Mouse (Mus musculus) limb, embryonic 14.5 days (tissue): ENCODE results near the gene Itsn2. TPM values are rescaled to one million over a fixed set of nuclear protein-coding genes. Genes with fewer than 3 reads are reported as not detected.
"Not testable (repeated sequence)": the region's sequence is repeated elsewhere in the genome, so short reads cannot be mapped to it uniquely, and the experiment has no call there.

ENCODE experiments used
- ATAC-seq: fragments of 200-750 bp; cut with Nextera tagmentation; 2 replicates; pipeline ENCODE4 v1.8.0; 2017; ENCODE audit warnings: low read depth, moderate number of reproducible peaks, moderate TSS enrichment; ENCODE audit not compliant: low FRiP score
- DNase-seq: peaks from one replicate; pipeline ENCODE4 v3.0.0-alpha.2; 2015; ENCODE audit warnings: low spot score
- H3K27ac ChIP-seq: fragments of 300-500 bp; sonication (generic); replicated peaks from 2 replicates; pipeline ENCODE4 v1.5.1; 2014; ENCODE audit warnings: low read depth, mild to moderate bottlenecking, low read length, moderate library complexity, mixed read lengths
- H3K27me3 ChIP-seq: fragments of 300-500 bp; sonication (generic); 2 replicates; pipeline ENCODE4 v1.6.1; 2014; ENCODE audit warnings: low read length, mixed read lengths; ENCODE audit not compliant: control insufficient read depth, insufficient read depth
- H3K36me3 ChIP-seq: fragments of 300-500 bp; sonication (generic); 2 replicates; pipeline ENCODE4 v1.6.1; 2014; ENCODE audit warnings: mild to moderate bottlenecking, low read length, moderate library complexity, mixed read lengths; ENCODE audit not compliant: control insufficient read depth, insufficient read depth
- H3K4me1 ChIP-seq: fragments of 300-500 bp; sonication (generic); 2 replicates; pipeline ENCODE4 v1.6.1; 2014; ENCODE audit warnings: antibody characterized with exemption, low read length, mixed read lengths; ENCODE audit not compliant: control insufficient read depth, insufficient read depth
- H3K4me2 ChIP-seq: fragments of 300-500 bp; sonication (generic); replicated peaks from 2 replicates; pipeline ENCODE4 v1.6.1; 2014; ENCODE audit warnings: low read depth, mild to moderate bottlenecking, low read length, moderate library complexity; ENCODE audit not compliant: severe bottlenecking
- H3K4me3 ChIP-seq: fragments of 300-500 bp; sonication (generic); replicated peaks from 2 replicates; pipeline ENCODE4 v1.5.1; 2014; ENCODE audit warnings: low read length
- H3K9ac ChIP-seq: fragments of 300-500 bp; sonication (generic); 2 replicates; pipeline ENCODE4 v1.6.1; 2014; ENCODE audit warnings: mild to moderate bottlenecking, low read depth, low read length, moderate library complexity; ENCODE audit not compliant: severe bottlenecking
- H3K9me3 ChIP-seq: fragments of 300-500 bp; sonication (generic); 2 replicates; pipeline ENCODE4 v1.6.1; 2016; ENCODE audit warnings: low read length; ENCODE audit not compliant: control insufficient read depth
- POLR2A ChIP-seq: fragments of 200-500 bp; IDR thresholded peaks from 2 replicates; pipeline ENCODE4 v1.8.0; 2012; ENCODE audit warnings: inconsistent platforms, mild to moderate bottlenecking, moderate library complexity, borderline replicate concordance; ENCODE audit not compliant: insufficient read depth, insufficient read length; ENCODE audit errors: extremely low read depth
- WGBS: fragments of 180-500 bp; shearing (Covaris S2); extraction: QIAGEN DNeasy Blood & Tissue Kit; methylation state at CpG from one replicate; pipeline ENCODE4 v1.1.7; 2014; 5-methylcytosine and 5-hydroxymethylcytosine counted together
- polyA plus RNA-seq, 2 experiments: library from polyadenylated mRNA; depleted of rRNA in 1 of 2; stranded (reverse) in 1 of 2; unstranded in 1 of 2; fragments of >200 nt; fragmentation: Nextera tagmentation in 1 of 2; extraction: Ambion mirVana in 1 of 2; gene quantifications; 2 replicates each; pipeline versions ENCODE4 v1.2.1 to v1.2.3; 2012 to 2014

Itsn2 gene
- polyA plus RNA-seq, 2 experiments = 31.1 to 49.3 TPM

- Histone ChIP-seq H3K9me3 (no peaks in the 10 kb centered on the region), H3K4me3 (no peak overlapping the region), H3K36me3 (no peaks in the 10 kb centered on the region), H3K4me1 (peaks cover 13% of the 10 kb centered on the region), H3K9ac (no peak overlapping the region), H3K27me3 (no peaks in the 10 kb centered on the region), H3K4me2 (peak overlapping the region; percentile 36), H3K27ac (no peak overlapping the region)
- WGBS = 16% methylated on average over 18 of the region's 18 CpGs
- no peak for TF ChIP-seq POLR2A
- ATAC-seq (peak; percentile 66), DNase-seq (peak; percentile 90)
These were observed 44.1 kb upstream of the Itsn2 start for GRCm38 (mm10) chr12:4548053-4549013.

- H3K27me3 ChIP-seq, ATAC-seq: not testable (repeated sequence)
- WGBS = 94% methylated on average over 3 of the region's 3 CpGs
These were observed 38.7 kb upstream of the Itsn2 start for GRCm38 (mm10) chr12:4553704-4554103.

DNA sequence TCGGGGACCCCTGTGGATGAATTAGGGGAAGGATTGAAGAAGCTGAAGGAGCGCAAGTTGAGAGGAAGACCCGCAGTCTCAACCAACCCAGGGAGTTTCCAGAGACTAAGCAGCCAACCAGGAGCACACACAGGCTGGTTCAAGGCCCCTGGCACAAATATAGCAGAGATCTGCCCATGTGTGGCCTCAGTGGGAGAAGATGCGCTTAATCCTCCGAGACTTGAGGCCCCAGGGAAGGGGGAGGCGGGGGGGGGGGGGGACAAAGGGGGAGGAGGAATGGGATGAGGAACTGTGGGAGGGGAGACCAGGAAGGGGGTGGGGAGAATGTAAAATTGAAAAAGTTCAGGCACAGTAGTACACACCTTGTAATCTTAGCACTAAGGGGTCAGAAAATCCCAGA, 37.0 kb upstream of the Itsn2 start:
- Histone ChIP-seq H3K4me2 (no peak overlapping the region), H3K36me3 (no peaks in the 10 kb centered on the region), H3K9me3 (no peaks in the 10 kb centered on the region), H3K4me3 (no peak overlapping the region), H3K27me3 (no peaks in the 10 kb centered on the region), H3K9ac (no peak overlapping the region), H3K4me1 (0 out of 2 replicates have a peak, but pooled peaks cover 3% of the 10 kb centered on the region), H3K27ac (no peak overlapping the region)
- no peak for DNase-seq
- WGBS = 72% methylated on average over 5 of the region's 6 CpGs
- no peak for TF ChIP-seq POLR2A
- ATAC-seq = no peak

More at GRCm38 (mm10) chr12:4553704-4554103, 38.7 kb upstream of the Itsn2 start:
- not testable (repeated sequence) for H3K9me3 ChIP-seq, H3K9ac ChIP-seq, H3K36me3 ChIP-seq, H3K4me1 ChIP-seq, H3K4me3 ChIP-seq, H3K27ac ChIP-seq, DNase-seq, H3K4me2 ChIP-seq

DNA sequence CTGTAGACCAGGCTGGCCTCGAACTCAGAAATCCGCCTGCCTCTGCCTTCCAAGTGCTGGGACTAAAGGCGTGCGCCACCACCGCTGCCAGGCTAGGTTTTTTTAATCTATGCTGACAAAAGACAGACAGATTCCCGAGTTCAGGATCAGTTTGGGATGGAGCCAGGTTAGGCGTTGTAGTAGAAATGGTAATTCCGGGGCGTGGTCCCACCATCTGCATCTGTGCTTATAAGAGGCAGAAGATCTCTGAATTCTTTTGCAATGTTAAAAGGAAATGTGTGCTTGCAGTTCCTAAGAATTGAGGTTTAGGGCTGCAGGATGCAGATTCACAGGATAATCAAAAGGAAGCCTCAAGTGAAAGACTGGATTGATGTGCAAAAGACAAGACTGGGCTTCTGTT, 35.5 kb upstream of the Itsn2 start:
- 0 out of 2 replicates have a peak, but pooled peaks cover 2% of the 10 kb centered on the region for H3K4me1 ChIP-seq
- TF ChIP-seq POLR2A = no peak

GRCm38 (mm10) chr12:4557436-4557835, 35.0 kb upstream of the Itsn2 start:
- DNase-seq = no peak
- Histone ChIP-seq H3K4me3 (no peak overlapping the region), H3K4me2 (no peak overlapping the region), H3K27ac (no peak overlapping the region), H3K9me3 (no peaks in the 10 kb centered on the region), H3K27me3 (no peaks in the 10 kb centered on the region), H3K9ac (no peak overlapping the region), H3K36me3 (no peaks in the 10 kb centered on the region), H3K4me1 (no peaks in the 10 kb centered on the region)
- ATAC-seq = no peak
- 71% methylated on average over 3 of the region's 3 CpGs for WGBS
- no peak for TF ChIP-seq POLR2A

More for the DNA sequence above, 35.5 kb upstream of the Itsn2 start:
- Histone ChIP-seq H3K27me3 (no peaks in the 10 kb centered on the region), H3K4me3 (no peak overlapping the region), H3K9me3 (no peaks in the 10 kb centered on the region), H3K36me3 (no peaks in the 10 kb centered on the region), H3K27ac (no peak overlapping the region), H3K4me2 (no peak overlapping the region), H3K9ac (no peak overlapping the region)
- 82% methylated on average over 9 of the region's 9 CpGs for WGBS
- DNase-seq = no peak
- ATAC-seq = no peak
